Mouse (Mus musculus) T-helper 1 cell (primary cell): Measurements from ENCODE around the gene Adam26b.
"Not testable (repeated sequence)": the region's sequence is repeated elsewhere in the genome, so short reads cannot be mapped to it uniquely, and the experiment has no call there.

Experiments used
- in situ Hi-C: fragments of 300-600 bp; cut with MboI, MseI; formaldehyde crosslinking; loops from one replicate; pipeline ENCODE4 v1.15.1; 2025; ENCODE audit warnings: high pct_unique_total_duplicates

Adam26b gene

DNA sequence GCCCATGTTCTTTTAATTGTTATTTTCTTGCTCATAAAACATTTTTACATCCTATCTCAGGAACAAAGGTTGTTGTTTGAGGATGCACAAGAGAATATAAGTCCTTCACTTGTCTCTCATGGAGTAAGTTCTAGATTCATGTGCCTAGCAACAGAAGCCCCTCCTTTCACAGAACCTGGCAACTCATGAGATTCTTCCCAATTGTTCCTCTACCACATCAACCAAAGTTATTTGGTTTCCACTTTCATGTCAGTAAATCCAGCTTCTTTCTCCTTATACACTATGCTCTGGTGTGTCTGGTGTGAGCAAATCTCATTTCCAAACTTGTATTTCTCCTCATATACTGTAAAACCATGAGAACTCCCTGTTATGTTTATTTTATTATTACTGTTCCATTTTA is at the start of gene Adam26b:
Gene Adam26b (minus strand): TSS at position 101 of the 400 bp plus-strand sequence.
- in situ Hi-C loops, result not testable (repeated sequence)

DNA sequence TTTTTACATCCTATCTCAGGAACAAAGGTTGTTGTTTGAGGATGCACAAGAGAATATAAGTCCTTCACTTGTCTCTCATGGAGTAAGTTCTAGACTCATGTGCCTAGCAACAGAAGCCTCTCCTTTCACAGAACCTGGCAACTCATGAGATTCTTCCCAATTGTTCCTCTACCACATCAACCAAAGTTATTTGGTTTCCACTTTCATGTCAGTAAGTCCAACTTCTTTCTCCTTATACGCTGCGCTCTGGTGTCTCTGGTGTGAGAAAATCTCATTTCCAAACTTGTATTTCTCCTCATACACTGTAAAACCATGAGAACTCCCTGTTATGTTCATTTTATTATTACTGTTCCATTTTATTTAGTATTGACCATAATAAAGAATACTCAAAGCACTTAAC is 48.7 kb upstream of the Adam26b start, which contains the start of gene Adam26a:
Gene Adam26a (minus strand): TSS at position 101 of the 400 bp plus-strand sequence.
- in situ Hi-C loops, result not testable (repeated sequence)
